Mouse (Mus musculus) kidney, adult 2 months (tissue): ENCODE data around the gene Sla2. TPM values are rescaled to one million over a fixed set of nuclear protein-coding genes. Genes with fewer than 3 reads are reported as not detected.

Experiments used
- DNase-seq: peaks from one replicate; pipeline ENCODE4 v3.0.0; 2021
- H3K27ac ChIP-seq: fragments of 200-500 bp; 2 replicates; pipeline ENCODE4 v1.5.1; 2012; ENCODE audit warnings: low read depth, low read length, control low read depth, inconsistent platforms; ENCODE audit not compliant: insufficient read depth
- H3K27me3 ChIP-seq: fragments of 200-500 bp; replicated peaks from 2 replicates; pipeline ENCODE4 v1.6.1; 2012; ENCODE audit warnings: mild to moderate bottlenecking, moderate library complexity, low read length, inconsistent platforms; ENCODE audit not compliant: control insufficient read depth, insufficient read depth
- H3K36me3 ChIP-seq: fragments of 200-500 bp; 2 replicates; pipeline ENCODE4 v1.6.1; 2012; ENCODE audit warnings: mild to moderate bottlenecking, moderate library complexity, low read length, inconsistent platforms; ENCODE audit not compliant: control insufficient read depth, insufficient read depth
- H3K4me1 ChIP-seq: fragments of 200-500 bp; 2 replicates; pipeline ENCODE4 v1.6.1; 2011; ENCODE audit warnings: low read length; ENCODE audit not compliant: control insufficient read depth, insufficient read depth
- H3K4me3 ChIP-seq: fragments of 200-500 bp; 2 replicates; pipeline ENCODE4 v1.5.1; 2011; ENCODE audit warnings: mild to moderate bottlenecking, low read depth, low read length, control low read depth; ENCODE audit not compliant: insufficient read depth
- CTCF ChIP-seq: fragments of 200-500 bp; conservative IDR thresholded peaks from 2 replicates; pipeline ENCODE4 v1.5.1; 2011; ENCODE audit warnings: low read depth, mild to moderate bottlenecking, control low read depth, low read length, moderate library complexity, mixed read lengths; ENCODE audit not compliant: insufficient read depth, insufficient read length
- POLR2A ChIP-seq: fragments of 200-500 bp; IDR thresholded peaks from one replicate; pipeline ENCODE4 v1.6.1; 2011; ENCODE audit warnings: low read depth, low read length, control low read depth
- WGBS: fragments of 180-500 bp; shearing (Covaris S2); methylation state at CpG from one replicate; pipeline ENCODE4 v1.1.7; 2018; 5-methylcytosine and 5-hydroxymethylcytosine counted together
- polyA plus RNA-seq: library from polyadenylated mRNA; depleted of rRNA; stranded (reverse); fragments of >200 nt; gene quantifications from 2 replicates; pipeline ENCODE4 v1.2.3, GENCODE M21; 2012

Gene Sla2
- polyA plus RNA-seq, 1 experiment = 0.67 TPM

- 90% methylated on average over 3 of the region's 3 CpGs for WGBS
- H3K4me3 ChIP-seq = no peak overlapping the region
- TF ChIP-seq CTCF (no peak), POLR2A (no peak)
- H3K27ac ChIP-seq = no peak overlapping the region
- H3K36me3 ChIP-seq = no peaks in the 10 kb centered on the region
- no peaks in the 10 kb centered on the region for H3K4me1 ChIP-seq
- no peaks in the 10 kb centered on the region for H3K27me3 ChIP-seq
- no peak for DNase-seq
Measured at GRCm38 (mm10) chr2:156879541-156879940, 7.5 kb downstream of the Sla2 start.

DNA sequence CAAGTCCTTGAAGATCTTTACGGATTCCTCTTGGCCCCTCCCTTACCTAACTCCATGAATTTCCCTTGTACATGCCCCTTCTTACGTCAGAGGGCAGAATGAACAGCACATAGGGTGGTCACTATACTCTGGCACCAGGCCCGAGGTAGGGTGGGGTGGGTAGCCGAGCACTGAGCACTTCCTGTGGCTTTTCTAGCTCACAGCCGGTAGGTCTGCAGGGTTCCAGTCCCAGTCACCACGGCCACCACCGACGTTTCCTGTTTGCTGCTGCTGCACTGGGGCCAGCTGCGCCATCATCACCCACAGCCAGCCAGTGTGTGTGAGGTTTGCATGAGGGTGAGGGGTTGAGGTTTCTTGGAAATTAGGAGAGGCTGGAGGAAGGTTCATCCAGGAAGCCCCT, 9.3 kb downstream of the Sla2 start:
- Histone ChIP-seq H3K4me1 (no peaks in the 10 kb centered on the region), H3K36me3 (no peaks in the 10 kb centered on the region), H3K4me3 (no peak overlapping the region), H3K27ac (no peak overlapping the region), H3K27me3 (no peaks in the 10 kb centered on the region)
- no peak for DNase-seq
- WGBS = 46% methylated on average over 9 of the region's 9 CpGs
- TF ChIP-seq POLR2A = no peak
- no peak for TF ChIP-seq CTCF

DNA sequence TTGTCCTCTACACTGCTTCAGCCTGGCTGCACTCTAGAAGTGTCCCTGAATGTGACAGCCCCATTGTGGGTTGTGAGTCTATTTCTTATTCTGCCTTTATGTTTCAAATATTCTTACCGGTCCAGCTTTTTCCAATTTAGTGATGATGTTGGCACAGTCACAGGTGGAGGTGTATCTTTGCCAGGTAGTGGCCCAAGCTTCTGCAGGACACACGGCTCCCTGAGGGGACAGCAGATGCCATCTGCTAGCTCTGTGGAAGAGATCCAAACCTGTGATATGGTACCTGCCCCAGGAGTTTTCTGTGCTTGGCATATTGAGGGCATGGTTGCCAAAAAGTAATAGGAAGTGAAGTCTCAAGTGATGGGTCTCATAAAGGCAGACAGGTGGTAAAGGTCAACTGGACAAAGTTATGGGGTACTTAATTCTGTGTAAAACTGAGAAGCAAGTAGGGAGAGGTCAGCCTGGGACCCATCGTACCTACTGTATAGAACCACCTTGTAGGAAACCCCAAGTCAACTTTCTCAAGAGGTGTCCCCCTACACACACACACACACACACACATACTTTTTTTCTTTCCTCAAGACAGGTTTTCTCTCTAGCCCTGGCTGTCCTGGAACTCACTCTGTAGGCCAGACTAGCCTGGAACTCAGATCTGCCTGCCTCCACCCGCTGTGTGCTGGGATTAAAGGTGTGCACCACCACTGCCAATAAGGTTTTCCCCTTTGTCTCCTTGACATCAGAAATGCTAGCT, 12.1 kb downstream of the Sla2 start:
- Histone ChIP-seq H3K27ac (no peak overlapping the region), H3K27me3 (no peaks in the 10 kb centered on the region), H3K4me1 (no peaks in the 10 kb centered on the region; the same call in 1 of the 2 replicates), H3K36me3 (no peaks in the 10 kb centered on the region), H3K4me3 (no peak overlapping the region)
- TF ChIP-seq CTCF (no peak), POLR2A (no peak)
- DNase-seq = no peak
- WGBS = 90% methylated on average over 4 of the region's 4 CpGs

- Histone ChIP-seq H3K36me3 (no peaks in the 10 kb centered on the region), H3K27ac (no peak overlapping the region), H3K4me1 (no peaks in the 10 kb centered on the region; the same call in 1 of the 2 replicates), H3K4me3 (no peak overlapping the region), H3K27me3 (no peaks in the 10 kb centered on the region)
- DNase-seq = no peak
- 86% methylated on average over 8 of the region's 8 CpGs for WGBS
- TF ChIP-seq POLR2A (no peak), CTCF (no peak)
Measured at GRCm38 (mm10) chr2:156874047-156874759, 12.8 kb downstream of the Sla2 start.

GRCm38 (mm10) chr2:156873629-156874028, 13.4 kb downstream of the Sla2 start:
- no peak overlapping the region for H3K4me3 ChIP-seq
- no peaks in the 10 kb centered on the region for H3K36me3 ChIP-seq
- TF ChIP-seq POLR2A (no peak), CTCF (peak; percentile 72)
- H3K27ac ChIP-seq = no peak overlapping the region
- 16% methylated on average over 5 of the region's 5 CpGs for WGBS
- H3K27me3 ChIP-seq = no peaks in the 10 kb centered on the region
- peaks cover 2% of the 10 kb centered on the region; the same call in 1 of the 2 replicates for H3K4me1 ChIP-seq
- peak; percentile 40 for DNase-seq

GRCm38 (mm10) chr2:156870519-156870918, 16.5 kb downstream of the Sla2 start:
- Histone ChIP-seq H3K4me3 (no peak overlapping the region), H3K4me1 (peaks cover 5% of the 10 kb centered on the region; the same call in 1 of the 2 replicates), H3K36me3 (no peaks in the 10 kb centered on the region; the same call in 1 of the 2 replicates), H3K27me3 (no peaks in the 10 kb centered on the region), H3K27ac (no peak overlapping the region)
- WGBS = 26% methylated on average over 6 of the region's 6 CpGs
- TF ChIP-seq CTCF (no peak), POLR2A (no peak)
- DNase-seq = peak; percentile 57

DNA sequence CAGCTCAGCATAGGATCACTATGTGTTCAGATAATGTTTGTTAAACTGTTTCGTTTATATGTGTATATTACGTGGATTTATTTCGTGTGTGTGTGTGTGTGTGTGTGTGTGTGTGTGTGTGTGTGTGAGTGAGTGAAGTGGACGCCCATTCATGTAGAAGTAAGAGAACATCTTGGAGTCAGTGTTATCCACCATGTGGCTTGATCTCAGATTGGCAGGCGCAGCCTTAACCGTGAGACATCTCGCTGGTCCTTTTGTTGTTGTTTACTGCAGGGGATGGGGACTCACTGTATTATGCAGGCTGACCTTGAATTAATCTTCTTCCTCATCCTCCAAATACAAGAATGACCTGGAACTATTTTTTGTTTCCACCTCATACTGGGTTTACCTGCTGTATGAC, 17.4 kb downstream of the Sla2 start:
- Histone ChIP-seq H3K27me3 (no peaks in the 10 kb centered on the region), H3K36me3 (no peaks in the 10 kb centered on the region; the same call in 1 of the 2 replicates), H3K27ac (no peak overlapping the region), H3K4me3 (no peak overlapping the region), H3K4me1 (peaks cover 7% of the 10 kb centered on the region; the same call in 1 of the 2 replicates)
- WGBS = 82% methylated on average over 7 of the region's 7 CpGs
- TF ChIP-seq POLR2A (no peak), CTCF (no peak)
- no peak for DNase-seq
